8 mouse cellular contexts compared by ENCODE assay signal in the genomic region with DNA sequence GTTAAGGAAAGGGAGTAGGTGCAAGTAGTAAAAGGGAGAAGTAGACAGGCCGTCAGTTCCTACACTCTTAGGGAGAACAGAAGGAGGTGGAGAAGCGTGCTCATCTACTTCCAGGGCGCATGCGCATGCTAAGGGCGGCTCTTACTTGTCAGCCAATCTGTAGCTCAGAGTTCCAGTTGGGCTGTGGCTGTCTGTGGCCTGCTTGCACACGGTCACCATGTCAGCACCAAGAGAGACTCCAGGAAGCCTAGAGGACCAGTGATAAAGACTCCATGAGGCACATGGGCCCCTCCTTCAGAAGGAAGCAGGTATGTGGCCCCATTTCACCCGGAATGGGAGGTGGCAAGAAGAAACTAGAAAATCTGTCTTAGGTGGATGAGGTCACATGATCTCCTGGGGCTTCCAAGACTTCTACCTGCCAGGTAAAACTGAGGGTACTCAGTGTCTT. TPM values are rescaled to one million over a fixed set of nuclear protein-coding genes. Genes with fewer than 3 reads are reported as not detected.
DNase-seq lines count a peak whose midpoint lies in the region; ATAC-seq and TF ChIP-seq lines count a peak whose summit lies in the region.
"Had no signal": no experiment of that assay in that cellular context is flagged by ENCODE, and none has a peak within 500 bp of the region (broad histone marks: within the 10 kb centered on the region; RNA-seq: fewer than 3 reads in every experiment).

No protein-coding gene starts in this region.

- H3K9ac ChIP-seq in hindbrain, embryonic 11.5 days (ENCODE audit: low read depth, low read length), result no peak overlapping the region
- H3K9ac ChIP-seq in midbrain, postnatal 0 days (replicated peaks; ENCODE audit: low read length, poor library complexity, severe bottlenecking), result no peak overlapping the region

- no peak overlapping the region for H3K4me2 ChIP-seq in hindbrain, embryonic 11.5 days (replicated peaks; ENCODE audit: low read depth, low read length)
- no peak overlapping the region for H3K4me2 ChIP-seq in midbrain, postnatal 0 days (ENCODE audit: low read depth, low read length, poor library complexity, severe bottlenecking)

- H3K4me1 ChIP-seq in bone marrow macrophage, adult 2 months (ENCODE audit: control insufficient read depth, insufficient read depth, low read length), result peaks cover 27% of the 10 kb centered on the region
- H3K4me1 ChIP-seq in hindbrain, embryonic 11.5 days (replicated peaks; ENCODE audit: control insufficient read depth, insufficient read depth, low read length), result peaks cover 7% of the 10 kb centered on the region
- no peaks in the 10 kb centered on the region for H3K4me1 ChIP-seq in midbrain, postnatal 0 days (ENCODE audit: insufficient read depth, low read length)

- peak; percentile 48 for DNase-seq in left cerebral cortex, postnatal 4 days
- DNase-seq in left cerebral cortex, adult 9 months (ENCODE audit: low spot score in 2 of 2), result no peak
- no peak for DNase-seq in hindbrain, embryonic 11.5 days (ENCODE audit: low spot score)
- peak; percentile 47 for DNase-seq in midbrain, postnatal 0 days (ENCODE audit: low spot score)
- no peak for DNase-seq in ovary, postnatal 10 days (ENCODE audit: low spot score)
- DNase-seq in adipocyte (ENCODE audit: low spot score), result no peak

- H3K4me3 ChIP-seq in bone marrow macrophage, adult 2 months (ENCODE audit: insufficient read depth, low read length), result peak overlapping the region; percentile 62
- no peak overlapping the region for H3K4me3 ChIP-seq in hindbrain, embryonic 11.5 days (ENCODE audit: low read depth, low read length)
- no peak overlapping the region for H3K4me3 ChIP-seq in midbrain, postnatal 0 days (ENCODE audit: low read depth, low read length)

- H3K27me3 ChIP-seq in hindbrain, embryonic 11.5 days (ENCODE audit: control insufficient read depth, insufficient read depth, low read length), result no peaks in the 10 kb centered on the region
- no peaks in the 10 kb centered on the region for H3K27me3 ChIP-seq in midbrain, postnatal 0 days (ENCODE audit: insufficient read depth, low read length)

- intact Hi-C loops in left cerebral cortex, postnatal 4 days (cut with DNase I), result no loop called here

- TF ChIP-seq CTCF in bone marrow macrophage, adult 2 months (IDR thresholded peaks at IDR 0.05; ENCODE audit: low read depth, low read length), result no peak
- TF ChIP-seq CTCF in midbrain, postnatal 0 days (IDR thresholded peaks at IDR 0.05), result no peak

- no peaks in the 10 kb centered on the region for H3K9me3 ChIP-seq in hindbrain, embryonic 11.5 days (ENCODE audit: control insufficient read depth, low read length)
- H3K9me3 ChIP-seq in midbrain, postnatal 0 days (ENCODE audit: low read length), result no peaks in the 10 kb centered on the region

- no peak for TF ChIP-seq POLR2A in bone marrow macrophage, adult 2 months (IDR thresholded peaks at IDR 0.05; ENCODE audit: borderline replicate concordance, low read depth, low read length)

- 0 out of 2 replicates have a peak, but pooled peaks have one; percentile 15 for ATAC-seq in hindbrain, embryonic 11.5 days (ENCODE audit: low FRiP score)
- no peak for ATAC-seq in midbrain, postnatal 0 days (ENCODE audit: low FRiP score)

- 87% methylated on average over 7 of the region's 7 CpGs for whole genome bisulfite sequencing in hindbrain, embryonic 11.5 days
- 81% methylated on average over 7 of the region's 7 CpGs for WGBS in midbrain, postnatal 0 days

- peak overlapping the region; percentile 99 for H3K27ac ChIP-seq in bone marrow macrophage, adult 2 months (ENCODE audit: insufficient read depth, low read depth, low read length)
- no peak overlapping the region for H3K27ac ChIP-seq in hindbrain, embryonic 11.5 days (ENCODE audit: low read depth, low read length)
- peak overlapping the region; percentile 28; the same call in 1 of the 2 replicates for H3K27ac ChIP-seq in midbrain, postnatal 0 days (ENCODE audit: low read depth, low read length)

- 0 out of 2 replicates have a peak, but pooled peaks cover 2% of the 10 kb centered on the region for H3K36me3 ChIP-seq in hindbrain, embryonic 11.5 days (ENCODE audit: control insufficient read depth, insufficient read depth, low read length)
- H3K36me3 ChIP-seq in midbrain, postnatal 0 days (ENCODE audit: insufficient read depth, low read length), result peaks cover 7% of the 10 kb centered on the region

RNA-seq across cellular contexts. Expression of gene Dennd2a, which starts 30.3 kb away (rescaled TPM):
- total RNA-seq in left cerebral cortex, postnatal 4 days (2021), result 10 to 100 TPM; 25.9 to 27.0 TPM
- polyA plus RNA-seq in bone marrow macrophage, adult 2 months (2012; ENCODE audit: insufficient read depth, insufficient read length, missing spikeins), result 4.3 and 5.0 TPM in 2 replicates
- 38.1 and 38.8 TPM in 2 replicates for polyA plus RNA-seq in hindbrain, embryonic 11.5 days (2014; fragmentation: Nextera tagmentation; extraction: Ambion mirVana)
- total RNA-seq in midbrain, postnatal 0 days (2014; rRNA removed), result 15.9 and 22.4 TPM in 2 replicates
- polyA plus RNA-seq in midbrain, postnatal 0 days (2015; fragmentation: Nextera tagmentation; extraction: Ambion mirVana), result 7.8 and 9.8 TPM in 2 replicates
- total RNA-seq: megakaryocyte-erythroid progenitor cell, adult 5-6 weeks had no signal

RNA-seq across cellular contexts. Expression of gene Adck2, which starts 46.3 kb away (rescaled TPM):
- 10 to 100 TPM; 31.2 to 33.2 TPM for total RNA-seq in left cerebral cortex, postnatal 4 days (2021)
- 17.1 and 21.2 TPM in 2 replicates for polyA plus RNA-seq in bone marrow macrophage, adult 2 months (2012; ENCODE audit: insufficient read depth, insufficient read length, missing spikeins)
- 23.9 and 29.3 TPM in 2 replicates for polyA plus RNA-seq in hindbrain, embryonic 11.5 days (2014; fragmentation: Nextera tagmentation; extraction: Ambion mirVana)
- total RNA-seq in midbrain, postnatal 0 days (2014; rRNA removed), result 16.9 and 31.0 TPM in 2 replicates
- 44.9 and 45.9 TPM in 2 replicates for polyA plus RNA-seq in midbrain, postnatal 0 days (2015; fragmentation: Nextera tagmentation; extraction: Ambion mirVana)

RNA-seq across cellular contexts. Expression of gene Gm42420, which starts 58.2 kb away (rescaled TPM):
- under 1 TPM in 1 of 2 experiments, not detected in 1; 0.77 TPM for total RNA-seq in left cerebral cortex, postnatal 4 days (2021)
- polyA plus RNA-seq in bone marrow macrophage, adult 2 months (2012; ENCODE audit: insufficient read depth, insufficient read length, missing spikeins), result not detected in 2 replicates
- 0.90 and 1.3 TPM in 2 replicates for polyA plus RNA-seq in hindbrain, embryonic 11.5 days (2014; fragmentation: Nextera tagmentation; extraction: Ambion mirVana)
- not detected in 2 replicates for total RNA-seq in midbrain, postnatal 0 days (2014; rRNA removed)
- 1.5 and 1.8 TPM in 2 replicates for polyA plus RNA-seq in midbrain, postnatal 0 days (2015; fragmentation: Nextera tagmentation; extraction: Ambion mirVana)

Comparison
In these comparisons a context has a peak if more than half of its experiments do, and no peak if none do; other contexts are left out.
1. DNase-seq: peak in left cerebral cortex, postnatal 4 days (single experiment) and midbrain, postnatal 0 days (single experiment); none in left cerebral cortex, adult 9 months (0 of 2), hindbrain, embryonic 11.5 days (single experiment), ovary, postnatal 10 days (single experiment) and adipocyte (single experiment).